Mouse (Mus musculus): ENCODE results near the gene Olfr414. TPM values are rescaled to one million over a fixed set of nuclear protein-coding genes. Genes with fewer than 3 reads are reported as not detected.

The Olfr414 gene
- polyA plus RNA-seq, 1 experiment from 2014 or later = not detected

Other genes starting within 250 kb of the Olfr414 start
- gene Olfr419, start 172.0 kb upstream of the Olfr414 start, polyA plus RNA-seq (2015; fragmentation: Nextera tagmentation; extraction: Ambion mirVana) = not detected in 2 replicates
- gene Mptx1, start 93.5 kb upstream of the Olfr414 start, polyA plus RNA-seq (2015; fragmentation: Nextera tagmentation; extraction: Ambion mirVana) = 3.4 and 7.3 TPM in 2 replicates
- not detected in 2 replicates for gene Olfr417, start 58.9 kb upstream of the Olfr414 start, polyA plus RNA-seq (2015; fragmentation: Nextera tagmentation; extraction: Ambion mirVana)
- not detected in 2 replicates for gene Olfr248, start 33.0 kb upstream of the Olfr414 start, polyA plus RNA-seq (2015; fragmentation: Nextera tagmentation; extraction: Ambion mirVana)
- not detected in 2 replicates for gene Olfr220, start 18.0 kb downstream of the Olfr414 start, polyA plus RNA-seq (2015; fragmentation: Nextera tagmentation; extraction: Ambion mirVana)
- 0.89 and 1.2 TPM in 2 replicates for gene Fmn2, start 77.8 kb downstream of the Olfr414 start, polyA plus RNA-seq (2015; fragmentation: Nextera tagmentation; extraction: Ambion mirVana)

Data from intestine, embryonic 15.5 days (tissue).